Mouse (Mus musculus) left cerebral cortex, postnatal 25 days (tissue): ENCODE data around the gene Gm10337. TPM values are rescaled to one million over a fixed set of nuclear protein-coding genes. Genes with fewer than 3 reads are reported as not detected.

Experiments
- DNase-seq, 2 experiments: peaks; one replicate each; pipeline ENCODE4 v3.0.0; 2022; ENCODE audit warnings: low spot score in 2 of 2, mixed read lengths in 1 of 2
- intact Hi-C: fragments of 180-260 bp; cut with DNase I; formaldehyde crosslinking; loops from one replicate; pipeline ENCODE4 v1.15.1; 2025
- total RNA-seq, 2 experiments: library from RNA; stranded (reverse); gene quantifications; 2 replicates each; pipeline ENCODE4 v1.2.3; 2021

Gene Gm10337
- total RNA-seq, 2 experiments from 2014 or later = not detected

DNA sequence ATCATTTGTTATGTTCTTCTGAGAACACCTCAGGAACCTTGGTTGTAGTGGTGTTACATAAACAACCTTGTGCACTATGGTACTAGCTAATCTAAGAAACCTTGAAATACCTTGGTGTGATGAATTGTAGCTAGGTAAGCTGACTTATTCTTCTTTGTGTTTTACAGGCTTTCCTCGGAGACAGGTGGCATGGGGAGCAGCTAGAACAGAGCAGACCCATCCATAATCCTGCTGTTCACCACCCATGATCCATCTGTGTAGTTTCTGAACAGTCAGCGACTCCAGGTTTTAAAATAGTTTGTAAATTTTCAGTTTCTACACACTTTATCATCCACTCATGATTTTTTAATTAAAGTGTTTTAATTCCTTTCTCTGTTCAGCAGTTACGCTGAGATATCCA lies 5.2 kb upstream of the Gm10337 start:
- intact Hi-C loops = no loop called here
- no peak for DNase-seq

DNA sequence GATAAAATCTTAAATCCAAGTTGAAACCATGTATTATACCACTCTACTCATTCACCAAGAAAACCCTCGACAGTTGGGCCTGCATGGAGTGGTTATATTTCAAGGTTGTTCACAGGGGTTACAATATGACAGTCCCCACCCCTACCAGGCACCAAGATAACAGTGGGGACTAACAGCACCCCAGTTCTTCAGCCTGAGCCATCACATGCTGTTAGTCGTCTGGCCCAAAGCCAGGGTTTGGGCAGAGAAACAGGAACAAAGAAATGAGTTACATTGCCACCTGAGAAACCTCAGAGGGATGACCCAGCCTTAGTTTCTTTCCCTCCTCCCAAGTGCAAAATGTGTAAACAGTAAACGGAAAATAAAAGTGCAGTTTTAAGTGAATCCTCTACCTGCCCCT lies 4.2 kb upstream of the Gm10337 start:
- intact Hi-C loops = no loop called here
- no peak for DNase-seq

DNA sequence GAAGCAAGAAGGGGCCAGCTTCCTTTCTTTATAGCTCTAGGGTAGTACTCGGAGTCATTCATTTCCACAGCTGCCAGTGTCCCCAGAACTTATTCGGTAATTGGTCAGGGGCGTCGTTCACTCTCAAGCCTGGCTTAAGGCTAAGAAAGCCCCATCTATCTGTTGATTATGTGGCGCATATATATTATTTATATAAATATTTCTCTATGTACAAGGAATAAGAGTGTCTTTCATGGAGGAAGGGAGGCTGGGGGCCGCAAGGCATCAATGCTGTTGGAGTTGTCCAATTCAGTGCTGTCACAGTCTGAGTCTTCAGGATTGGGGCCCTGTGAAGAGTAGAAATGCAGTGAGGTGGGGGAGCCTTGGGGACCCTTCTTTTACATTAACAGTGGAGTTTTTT lies 3.7 kb upstream of the Gm10337 start:
- intact Hi-C loops = no loop called here

DNA sequence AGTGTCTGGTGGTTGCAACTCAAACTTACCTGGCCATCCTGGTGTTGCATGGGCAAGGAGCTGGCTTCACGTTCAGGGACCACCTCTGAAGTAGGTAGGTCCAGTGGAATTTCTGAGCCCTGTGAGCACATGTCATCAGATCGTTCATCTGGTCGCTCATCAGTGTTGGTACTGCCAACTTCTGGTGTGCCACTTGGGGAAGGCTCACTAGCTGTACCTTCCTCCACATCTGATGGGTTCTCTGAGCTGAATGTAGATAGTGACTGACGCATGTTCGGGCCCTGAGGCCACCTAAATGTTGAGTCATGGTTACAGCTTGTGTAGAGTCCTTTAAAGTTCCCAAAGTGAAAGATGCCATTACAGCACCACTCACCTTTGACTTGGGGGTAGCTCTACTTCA lies 3.0 kb upstream of the Gm10337 start:
- DNase-seq = no peak
- intact Hi-C loops = no loop called here

More for the DNA sequence above, 3.7 kb upstream of the Gm10337 start:
- no peak for DNase-seq

DNA sequence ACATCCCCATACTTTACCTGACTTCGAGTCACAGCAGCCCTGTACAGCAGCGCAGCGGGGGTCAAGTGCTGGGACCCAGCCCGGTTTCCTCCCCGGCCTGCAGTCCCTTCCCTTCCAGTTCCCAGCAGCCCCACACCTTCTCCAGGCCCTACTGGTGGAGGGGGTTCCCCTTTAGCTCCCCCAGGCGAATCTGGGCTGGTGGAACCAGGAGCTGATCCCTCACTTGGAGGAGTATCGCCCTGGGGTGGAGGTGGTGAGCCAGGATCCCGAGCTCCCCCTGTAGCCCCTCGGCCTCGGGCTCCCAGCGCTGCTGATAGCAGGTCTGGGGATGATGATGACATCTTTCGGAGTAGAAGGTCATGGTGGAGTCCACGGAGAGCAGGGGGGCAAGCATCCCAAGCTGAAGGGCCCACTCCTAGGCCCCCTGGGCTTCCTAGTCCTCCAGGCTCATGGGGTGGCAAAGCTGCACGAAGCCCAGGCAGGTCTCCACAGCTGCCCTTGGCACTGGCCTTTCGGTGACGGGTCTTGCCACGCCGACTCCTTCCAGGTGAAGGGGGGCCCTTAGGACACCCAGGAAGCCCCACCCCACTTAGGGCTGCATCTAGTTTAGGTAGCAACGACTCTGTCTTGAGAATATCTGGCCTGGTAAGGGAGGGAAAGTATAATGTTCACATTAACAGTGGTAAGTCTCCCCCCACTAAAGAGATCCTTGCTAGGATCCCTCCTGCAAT lies 2.3 kb upstream of the Gm10337 start:
- DNase-seq = no peak
- intact Hi-C loops = no loop called here

DNA sequence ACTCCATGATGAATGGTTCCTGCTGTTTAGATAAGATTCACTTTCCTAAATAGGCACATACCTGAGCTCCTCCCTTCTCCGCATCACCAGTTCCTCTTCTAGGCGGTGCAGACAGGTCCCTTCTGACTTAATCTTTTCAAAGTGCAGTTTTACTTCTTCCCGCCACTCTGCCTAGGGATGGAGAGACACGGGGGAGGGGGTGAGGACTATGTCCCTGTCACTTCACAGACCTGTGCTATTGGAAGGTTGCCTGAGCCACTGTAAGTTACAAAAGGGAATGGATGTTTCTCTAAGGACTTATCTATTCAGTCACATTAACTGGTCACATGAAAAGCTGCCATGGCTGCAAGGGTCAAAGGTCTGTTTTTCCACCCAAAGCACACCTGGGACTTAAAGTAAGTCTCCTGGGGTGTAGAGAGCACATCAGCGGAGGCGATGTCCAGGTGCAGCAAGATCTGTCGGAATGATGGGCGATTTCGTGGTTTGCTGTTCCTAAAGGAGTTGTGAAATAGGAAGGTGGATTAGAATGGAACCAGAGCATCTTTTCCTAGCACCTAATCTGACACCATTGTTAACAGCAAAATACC lies 1.2 kb upstream of the Gm10337 start:
- no peak for DNase-seq
- intact Hi-C loops = no loop called here

DNA sequence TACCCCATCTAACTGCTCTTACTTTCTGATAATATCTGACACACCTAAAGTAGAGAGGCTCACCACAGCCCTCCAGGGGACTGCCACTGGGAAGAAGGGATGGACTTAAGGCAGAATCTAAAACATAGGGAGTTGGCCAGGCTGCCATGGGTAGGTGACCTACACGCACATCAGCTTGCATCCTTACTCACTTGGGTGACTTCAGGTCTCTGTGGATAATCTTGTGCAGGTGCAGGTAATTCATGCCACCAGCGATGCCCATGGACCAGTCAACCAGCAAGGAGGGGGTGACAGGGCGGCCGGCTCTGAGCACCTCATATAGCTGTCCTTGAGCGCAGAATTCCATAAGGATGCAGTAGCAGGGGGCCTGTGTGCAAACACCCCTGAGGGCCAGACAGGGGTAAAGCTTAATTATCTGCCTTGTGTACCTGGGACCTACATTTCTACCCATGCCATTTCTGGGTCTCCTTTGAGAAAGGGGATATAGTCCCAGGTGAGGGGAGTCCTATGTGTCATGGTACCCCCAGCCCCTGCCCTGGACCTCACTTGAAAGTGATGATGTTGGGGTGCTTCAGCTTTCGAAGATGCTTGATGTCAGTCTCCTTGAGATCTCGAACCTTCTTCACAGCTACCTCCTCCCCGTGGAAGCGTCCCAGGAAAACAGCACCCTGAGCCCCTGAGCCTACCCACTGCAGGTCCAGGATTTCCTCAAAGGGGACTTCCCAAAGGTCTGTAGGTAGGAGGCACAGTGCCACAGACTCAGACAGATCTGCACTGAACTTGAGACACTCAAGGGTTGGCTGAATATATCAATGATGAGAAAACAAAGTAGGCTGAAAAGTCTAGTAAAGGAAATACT lies 631 bp downstream of the Gm10337 start:
- no peak for DNase-seq
- intact Hi-C loops = no loop called here

DNA sequence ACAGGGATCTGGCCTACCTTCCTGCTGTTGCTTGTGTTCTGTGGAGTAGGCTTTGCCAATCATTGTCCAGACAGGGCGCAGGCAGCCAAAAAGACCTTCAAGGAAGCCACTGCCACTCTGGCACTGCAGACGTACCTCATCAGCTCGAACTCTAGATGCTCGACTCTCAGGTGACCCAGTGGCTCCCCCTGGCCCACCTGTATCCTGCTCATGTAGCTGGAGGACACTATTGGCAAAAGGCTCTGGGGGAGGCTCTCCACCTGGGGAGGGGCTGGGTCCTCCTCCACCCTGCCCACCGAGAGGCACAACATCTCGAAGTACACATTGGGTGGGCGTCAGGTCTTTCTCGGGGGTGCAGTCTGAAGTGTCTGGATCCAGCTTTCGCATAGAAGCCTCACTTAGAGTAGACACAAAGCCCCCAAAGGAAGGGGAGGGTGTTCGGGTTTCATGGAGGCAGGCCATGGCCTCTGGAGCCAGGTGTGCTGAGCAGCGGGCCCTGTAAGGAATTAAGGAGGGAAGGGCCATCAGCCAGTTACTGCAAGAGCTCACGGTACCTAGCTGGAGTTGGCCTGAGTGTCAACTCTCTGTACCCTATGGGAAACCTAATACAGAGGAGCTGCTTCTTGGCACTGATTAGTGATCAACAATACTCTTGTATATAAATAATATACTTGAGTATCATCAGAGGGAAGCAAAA lies 1.7 kb downstream of the Gm10337 start:
- intact Hi-C loops = no loop called here
- no peak for DNase-seq

DNA sequence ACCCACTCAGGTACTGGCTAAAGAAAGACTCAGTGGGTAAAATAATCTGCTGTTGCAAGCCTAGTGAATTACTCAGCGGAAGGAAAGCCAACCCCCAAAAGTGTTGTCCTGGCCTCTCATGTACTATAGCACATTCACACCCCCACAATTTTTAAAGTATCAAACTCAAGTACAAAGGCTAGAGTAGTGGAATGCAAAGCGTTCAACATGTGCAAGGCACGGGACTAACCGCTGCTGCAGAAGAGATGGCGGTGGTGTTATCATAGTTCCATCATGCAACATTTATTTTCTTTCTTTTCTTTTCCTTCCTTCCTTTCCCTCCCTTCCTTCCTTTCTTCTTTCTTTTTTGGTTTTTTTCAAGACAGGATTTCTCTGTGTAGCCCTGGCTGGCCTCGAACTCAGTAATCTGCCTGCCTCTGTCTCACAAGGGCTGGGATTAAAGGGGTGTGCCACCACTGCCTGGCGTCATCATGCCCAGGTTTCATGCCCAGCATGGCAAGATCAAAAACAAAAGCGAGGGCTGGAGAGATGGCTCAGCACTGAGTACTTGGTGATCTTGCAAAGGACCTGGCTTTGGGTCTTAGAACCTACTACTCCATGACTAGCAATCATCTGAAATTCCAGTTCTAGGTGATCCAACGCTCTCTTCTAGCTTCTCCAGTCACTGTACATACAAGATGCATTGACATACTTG lies 2.4 kb downstream of the Gm10337 start:
- DNase-seq = no peak
- intact Hi-C loops = no loop called here

DNA sequence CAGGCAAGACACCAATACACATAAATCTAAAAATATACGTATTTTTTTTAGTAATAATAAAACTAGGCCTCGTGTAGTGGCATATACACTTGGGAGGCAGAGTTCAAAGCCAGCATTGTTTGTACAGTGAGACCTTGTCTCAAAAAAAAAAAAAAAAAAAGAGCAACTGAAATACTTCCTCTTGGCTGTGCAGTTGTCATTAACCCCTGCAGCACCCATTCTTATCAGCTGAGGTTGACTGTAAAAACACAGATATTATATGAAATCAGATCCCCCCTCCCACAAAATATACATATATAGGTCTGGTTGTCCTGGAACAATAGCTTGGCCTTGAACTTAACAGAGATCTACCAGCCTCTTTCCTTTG lies 2.9 kb downstream of the Gm10337 start:
- intact Hi-C loops = no loop called here

DNA sequence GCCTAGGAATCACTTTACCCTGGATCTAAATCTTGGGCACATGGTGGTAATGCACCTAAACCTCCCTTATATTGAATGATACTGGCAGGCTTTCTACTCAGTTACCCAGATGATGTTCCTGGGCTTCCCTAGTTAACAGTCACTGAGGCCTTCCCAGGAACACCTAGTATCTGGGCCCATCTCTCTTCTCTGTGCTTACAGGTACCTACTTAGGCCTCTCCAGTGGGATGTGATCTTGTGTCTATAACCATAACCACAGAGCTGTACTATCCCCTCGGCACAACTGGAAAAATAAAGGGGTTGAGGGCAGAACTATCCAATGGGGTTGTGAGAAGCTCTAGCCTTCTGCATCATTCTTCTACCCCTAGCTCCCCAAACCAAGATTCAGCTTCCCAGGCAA lies 3.3 kb downstream of the Gm10337 start:
- intact Hi-C loops = no loop called here
- no peak for DNase-seq

More for the DNA sequence above, 2.9 kb downstream of the Gm10337 start:
- no peak for DNase-seq

DNA sequence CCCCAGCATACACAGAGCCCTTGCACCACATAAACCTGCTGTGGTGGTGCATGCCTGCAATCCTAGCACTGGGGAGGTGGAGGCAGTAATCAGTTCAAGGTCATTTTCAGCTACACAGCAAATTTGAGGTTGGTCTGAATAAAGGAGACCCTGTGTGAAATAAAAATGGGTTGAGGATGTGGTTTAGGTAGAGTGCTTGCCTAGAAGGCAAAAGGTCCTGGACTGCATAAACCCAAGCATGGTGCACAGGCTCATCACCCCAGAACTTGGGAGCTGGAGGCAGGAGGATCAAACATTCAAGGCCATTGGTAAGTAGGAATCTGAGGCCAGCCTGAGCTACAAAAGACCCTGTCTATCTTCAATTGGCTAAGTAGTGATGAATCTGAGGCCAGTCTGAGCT lies 4.0 kb downstream of the Gm10337 start:
- intact Hi-C loops = no loop called here
- DNase-seq = no peak

DNA sequence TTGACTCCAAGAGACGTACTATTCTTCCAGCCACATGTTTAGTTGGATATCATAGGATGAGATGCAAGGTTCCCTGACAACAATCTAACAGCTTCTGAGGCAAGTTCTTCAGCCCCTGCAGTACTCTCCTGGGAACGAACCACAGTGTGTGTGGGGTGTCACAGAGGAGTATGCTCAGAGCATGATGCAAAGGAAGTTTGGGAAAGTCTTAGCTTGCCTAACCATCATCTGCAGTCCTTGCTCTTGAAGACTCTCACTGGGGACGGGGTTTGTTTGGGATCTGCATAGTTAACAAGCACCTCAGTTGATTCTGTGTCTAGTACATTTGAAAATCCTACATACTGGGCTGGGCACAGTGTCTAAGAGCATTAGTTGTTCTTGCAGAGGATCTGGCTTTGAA lies 4.8 kb downstream of the Gm10337 start:
- no peak for DNase-seq
- intact Hi-C loops = no loop called here

DNA sequence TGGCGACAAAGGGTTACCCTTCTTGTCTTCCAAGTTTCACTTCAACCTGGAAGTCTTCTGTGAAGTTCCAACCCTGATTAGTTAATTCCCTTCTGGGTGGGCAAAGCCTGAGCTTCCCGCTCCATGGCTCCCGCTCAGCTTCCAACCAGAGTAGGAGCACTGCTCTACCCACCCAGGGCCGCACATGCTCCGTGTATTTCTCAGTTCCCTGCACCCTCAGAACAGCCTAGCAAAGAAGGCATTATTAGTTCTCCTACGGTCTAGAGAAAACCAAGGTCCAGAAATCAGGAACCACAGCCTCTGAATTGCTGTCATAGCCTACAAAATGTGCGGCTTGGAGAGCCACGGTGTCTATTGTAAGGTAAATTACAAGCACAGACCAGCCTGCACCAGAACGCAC lies 6.6 kb downstream of the Gm10337 start:
- intact Hi-C loops = no loop called here
- DNase-seq = peak; percentile 55 to 57

DNA sequence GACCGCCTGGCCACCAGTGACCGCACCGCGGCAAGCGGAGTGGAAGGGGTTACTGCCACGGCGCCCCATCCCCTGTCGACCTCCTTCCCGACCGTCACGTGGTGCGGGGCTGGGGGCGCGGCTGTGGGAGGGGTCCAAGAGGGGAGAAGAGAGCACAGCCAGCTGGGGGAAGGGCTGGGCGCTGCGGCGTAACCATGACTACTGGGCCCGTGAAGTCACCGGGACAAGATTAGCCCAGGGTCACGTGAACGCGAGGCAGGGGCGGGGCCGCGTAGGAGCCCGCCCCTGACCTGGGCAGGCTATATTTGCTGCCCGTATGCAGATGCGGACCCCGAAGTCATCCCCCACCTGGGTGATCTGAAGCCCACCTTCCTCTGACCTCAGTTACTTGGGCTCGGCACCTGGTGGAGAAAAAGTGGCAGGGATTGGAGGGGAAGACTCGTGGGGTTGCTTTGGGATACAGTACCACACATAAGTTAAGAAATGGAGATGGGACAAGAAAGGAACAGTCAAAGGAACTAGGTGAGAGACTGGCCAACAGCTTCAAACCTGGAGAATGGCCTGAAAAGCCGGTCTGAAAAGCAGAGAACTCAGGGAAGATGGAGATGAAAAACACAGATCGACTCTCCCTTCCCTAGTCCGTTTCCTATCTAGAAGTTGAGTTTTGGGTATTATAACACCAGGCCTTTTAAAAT lies 7.2 kb downstream of the Gm10337 start:
- intact Hi-C loops = no loop called here
- peak; percentile 86 to 88 for DNase-seq

DNA sequence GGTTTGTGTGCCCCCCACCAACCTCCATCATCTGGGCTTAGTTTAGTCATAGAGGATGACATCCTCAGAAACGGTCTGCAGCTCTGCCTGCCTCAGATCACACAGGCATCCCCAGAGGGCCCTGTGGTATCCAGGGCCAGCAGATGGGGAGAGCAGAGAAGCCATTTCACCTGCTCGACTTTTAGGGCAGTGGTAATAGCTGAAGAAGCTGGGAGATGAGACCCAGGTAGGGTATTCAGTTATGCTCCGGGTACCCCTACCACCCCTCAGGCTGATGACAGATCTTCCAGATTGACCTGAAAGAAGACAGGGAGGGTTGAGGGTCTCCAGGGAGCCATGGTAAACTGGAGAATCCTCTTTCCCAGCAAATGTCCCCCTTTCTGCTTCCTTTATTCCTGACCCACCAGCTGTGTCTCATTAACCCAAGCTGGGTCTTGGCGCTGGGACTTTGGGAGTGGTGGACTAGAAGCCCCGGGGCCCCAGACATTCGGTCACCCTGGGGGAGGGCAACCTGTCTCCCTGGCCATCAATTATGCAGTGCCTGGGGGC lies 7.8 kb downstream of the Gm10337 start:
- intact Hi-C loops = no loop called here
- no peak for DNase-seq

DNA sequence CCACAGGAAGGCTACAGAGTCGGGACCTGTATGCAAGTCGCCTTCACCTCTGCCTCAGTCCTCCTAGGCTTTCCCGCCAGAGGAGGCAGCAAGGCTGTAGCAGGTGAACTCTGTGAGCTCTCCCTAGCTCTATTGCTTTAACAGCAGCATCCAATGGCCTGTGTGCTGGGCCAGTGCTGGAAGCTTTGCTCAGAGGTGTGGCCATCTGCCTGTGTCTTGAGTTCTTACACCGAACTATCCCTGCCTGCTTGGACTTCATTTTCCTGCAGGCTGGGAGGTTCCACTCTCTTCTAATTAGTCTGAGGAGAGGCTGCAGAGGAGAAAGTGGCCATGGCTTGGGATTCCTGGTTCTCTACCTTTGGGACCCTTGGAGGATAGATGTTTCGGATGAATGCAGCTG lies 8.5 kb downstream of the Gm10337 start:
- DNase-seq = no peak
- intact Hi-C loops = no loop called here

DNA sequence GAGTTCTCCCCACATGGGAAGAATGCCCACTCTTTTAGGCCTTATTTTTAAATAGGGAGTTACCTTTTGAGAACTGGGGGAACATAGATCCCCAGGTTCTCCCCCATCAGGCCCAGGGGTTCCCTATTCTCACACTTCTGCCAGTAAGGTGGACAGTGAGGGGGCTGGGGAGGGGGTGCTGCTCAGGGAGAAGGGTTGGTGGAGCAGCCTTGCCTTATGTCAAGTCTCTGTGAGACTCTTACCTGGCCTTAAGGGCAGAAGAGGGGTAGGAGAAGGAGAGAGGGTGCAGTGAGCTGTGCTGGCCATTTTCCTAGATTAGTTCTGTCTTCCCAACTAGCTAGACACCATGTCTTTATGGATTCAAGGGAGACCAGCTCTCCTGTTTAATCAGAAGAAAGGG lies 8.9 kb downstream of the Gm10337 start:
- DNase-seq = no peak
- intact Hi-C loops = no loop called here

DNA sequence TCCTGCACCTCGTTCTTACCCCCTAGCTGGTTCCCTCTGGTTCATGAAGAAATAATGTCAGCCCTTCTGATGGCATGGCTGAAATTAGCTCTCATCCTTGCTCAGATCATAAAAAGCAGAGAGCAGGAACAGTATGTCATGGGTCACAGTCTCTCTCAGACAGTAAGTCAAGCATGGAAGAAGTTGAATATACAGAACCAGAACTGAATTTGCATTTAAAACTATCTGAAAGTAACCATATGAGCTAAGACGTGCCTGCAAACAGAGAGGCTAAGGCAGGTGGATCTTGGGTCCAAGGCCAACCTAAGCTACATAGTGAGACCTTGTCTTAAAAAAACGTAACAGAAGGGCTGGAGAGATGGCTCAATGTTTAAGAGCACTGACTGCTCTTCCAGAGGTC lies 9.5 kb downstream of the Gm10337 start:
- intact Hi-C loops = no loop called here

More for the DNA sequence above, 9.5 kb downstream of the Gm10337 start:
- no peak for DNase-seq
